Mouse (Mus musculus) embryonic fibroblast, embryonic 13.5 days (primary cell): ENCODE measurements around the gene Ddx42.

Source experiments
- CTCF ChIP-seq: IDR thresholded peaks from 2 replicates; pipeline ENCODE4 v1.5.1; 2011; ENCODE audit warnings: mild to moderate bottlenecking, control low read depth, low read length, moderate library complexity, borderline replicate concordance; ENCODE audit not compliant: insufficient read depth
- POLR2A ChIP-seq: IDR thresholded peaks from 2 replicates; pipeline ENCODE4 v1.6.1; 2011; ENCODE audit warnings: low read depth, mild to moderate bottlenecking, control low read depth, low read length, moderate library complexity

DNA sequence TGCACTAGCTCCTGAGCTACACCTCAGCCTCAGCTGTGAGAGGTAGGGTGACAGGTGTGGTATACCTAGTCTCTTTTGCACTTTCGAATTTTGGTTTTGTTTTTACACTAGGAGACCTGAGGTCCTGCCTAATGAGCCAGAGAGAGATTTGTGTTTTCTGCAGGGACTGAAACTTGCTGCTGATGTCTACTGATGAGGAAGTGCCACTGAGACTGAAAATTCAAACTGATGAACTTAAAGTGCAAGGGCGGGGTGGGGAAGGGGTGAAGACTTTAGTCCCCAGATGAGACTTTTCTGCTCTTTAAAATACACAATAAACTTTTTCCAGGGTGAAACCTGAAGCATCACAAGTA lies 36.3 kb upstream of the Ddx42 start:
- no peak for TF ChIP-seq POLR2A
- no peak for TF ChIP-seq CTCF
